Mouse (Mus musculus) left cerebral cortex, postnatal 36 days (tissue): Measurements from ENCODE around the gene Ccdc152. TPM values are rescaled to one million over a fixed set of nuclear protein-coding genes. Genes with fewer than 3 reads are reported as not detected.

Source experiments
- DNase-seq, 2 experiments: peaks; one replicate each; pipeline ENCODE4 v3.0.0; 2021 to 2022; ENCODE audit warnings: low spot score in 2 of 2, mixed read lengths in 1 of 2
- intact Hi-C: fragments of 180-260 bp; cut with DNase I; formaldehyde crosslinking; loops from one replicate; pipeline ENCODE4 v1.15.1; 2025
- total RNA-seq, 2 experiments: library from RNA; stranded (reverse); gene quantifications; 2 replicates each; pipeline ENCODE4 v1.2.3; 2021

Ccdc152 gene
- total RNA-seq, 2 experiments from 2014 or later: not detected

DNA sequence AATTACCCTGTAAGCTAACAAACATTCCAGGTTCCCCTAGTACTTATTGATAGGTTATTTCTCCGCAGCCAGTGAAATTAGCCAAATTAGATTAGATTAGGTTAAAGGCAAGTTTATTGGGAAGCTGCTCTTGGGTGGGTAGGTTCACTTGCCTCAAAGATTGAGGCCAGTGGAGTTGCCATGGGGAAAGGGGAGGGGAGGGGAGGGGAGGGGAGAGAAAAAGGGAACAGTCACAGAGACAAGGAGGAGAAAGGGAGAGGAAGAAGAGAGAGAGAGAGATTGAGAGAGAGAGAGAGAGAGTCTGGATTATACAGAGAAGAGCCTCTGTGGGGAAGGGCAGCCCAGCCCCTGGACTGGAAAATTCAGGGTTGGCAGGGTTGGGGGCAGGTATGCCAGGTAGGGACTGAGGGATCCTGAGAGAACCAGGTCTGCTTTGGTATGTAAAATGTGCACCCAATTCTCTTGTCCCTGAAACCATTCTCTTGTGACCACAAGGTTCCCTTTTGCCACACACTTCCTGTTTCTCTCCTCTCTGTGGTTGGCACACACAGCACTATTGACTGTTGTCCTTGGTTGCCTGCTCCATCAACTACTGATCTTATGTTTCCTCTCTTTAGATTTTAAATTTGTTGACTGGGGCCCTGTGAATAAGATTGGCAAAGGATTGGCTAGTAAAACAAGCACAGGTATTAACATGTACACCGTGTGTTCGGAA lies 69.3 kb downstream of the Ccdc152 start:
- no peak for DNase-seq
- intact Hi-C loops: no loop called here

DNA sequence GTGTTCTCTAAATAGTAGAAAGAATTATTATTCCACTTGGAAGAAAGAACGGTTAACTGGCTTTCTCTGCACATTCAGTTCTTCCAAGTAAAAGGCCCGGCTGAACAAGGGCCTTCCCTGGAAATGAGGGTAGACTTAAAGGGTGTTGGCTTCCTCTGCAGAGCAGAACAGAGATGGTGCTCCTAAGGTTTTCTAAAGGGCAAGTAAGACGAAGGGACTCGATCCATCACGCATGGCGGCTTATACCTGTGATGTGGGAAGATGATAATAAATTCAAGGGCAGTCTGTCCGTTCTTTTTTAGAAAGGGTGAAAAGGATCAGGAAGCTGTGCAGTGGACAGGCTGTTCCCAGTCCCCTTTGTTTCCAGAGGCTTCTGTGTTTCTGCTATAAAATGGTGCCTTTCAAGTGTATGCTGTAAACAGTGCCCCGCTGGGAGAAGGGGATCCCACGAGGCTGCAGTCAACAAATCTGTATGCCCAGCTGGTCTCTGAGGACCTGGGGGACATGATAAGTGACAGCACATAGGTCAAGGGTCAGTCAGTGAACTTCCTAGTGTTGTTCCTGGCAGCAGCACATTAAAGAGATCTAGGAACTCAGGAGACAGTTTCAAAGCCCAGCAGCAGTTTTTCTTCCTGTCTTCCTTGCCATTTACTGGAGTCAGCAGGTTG lies 71.0 kb downstream of the Ccdc152 start:
- peak; percentile 22 to 24 for DNase-seq
- intact Hi-C loops: no loop called here

DNA sequence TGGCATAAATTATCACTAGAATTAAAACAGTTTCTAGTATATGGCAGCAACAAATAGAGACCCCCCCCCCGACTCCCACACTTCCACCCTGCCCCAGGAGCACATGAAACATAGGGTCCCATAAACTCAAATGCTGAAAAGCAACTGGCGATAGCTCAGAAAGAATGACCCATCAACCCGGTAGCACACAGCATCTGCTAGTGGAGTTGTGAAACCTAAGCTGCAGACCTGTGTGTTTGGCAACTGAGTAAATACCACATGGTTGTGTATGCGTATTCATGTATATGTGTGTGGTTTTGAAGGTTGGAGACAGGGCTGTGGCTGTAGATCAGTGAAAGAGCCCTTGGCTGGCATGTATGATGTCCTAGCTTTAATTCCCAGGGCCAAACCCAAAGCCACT lies 72.3 kb downstream of the Ccdc152 start:
- intact Hi-C loops: no loop called here
- DNase-seq: no peak

Other genes with a start within 250 kb of the Ccdc152 start
- gene Selenop, start 35.0 kb downstream of the Ccdc152 start, total RNA-seq: 100 to 1,000 TPM; 300 to 351 TPM